Mouse (Mus musculus): ENCODE data around the gene Mrpl9. TPM values are rescaled to one million over a fixed set of nuclear protein-coding genes. Genes with fewer than 3 reads are reported as not detected.

Mrpl9 gene
- polyA plus RNA-seq, 1 experiment: 17.1 TPM

- no peak overlapping the region for H3K27ac ChIP-seq (ENCODE audit: control insufficient read depth, insufficient read depth, low read depth, low read length)
- peaks cover 7% of the 10 kb centered on the region for H3K4me1 ChIP-seq (ENCODE audit: control insufficient read depth, insufficient read depth, low read length)
- TF ChIP-seq CTCF (IDR thresholded peaks at IDR 0.05; ENCODE audit: control insufficient read depth, insufficient read depth, insufficient replicate concordance, low read depth, low read length): no peak
- no peak for TF ChIP-seq POLR2A (IDR thresholded peaks at IDR 0.05; ENCODE audit: control insufficient read depth, low read depth, low read length)
- no peaks in the 10 kb centered on the region for H3K27me3 ChIP-seq (ENCODE audit: control insufficient read depth, insufficient read depth, low read length)
- H3K36me3 ChIP-seq (ENCODE audit: control insufficient read depth, insufficient read depth, low read length): no peaks in the 10 kb centered on the region
- peak overlapping the region; percentile 80 for H3K4me3 ChIP-seq (ENCODE audit: control insufficient read depth, low read depth, low read length)
Observed at GRCm38 (mm10) chr3:94477444-94477843, 34.3 kb downstream of the Mrpl9 start.

GRCm38 (mm10) chr3:94477981-94478422 is 34.9 kb downstream of the Mrpl9 start, which contains the start of gene Celf3:
TSS of gene Celf3 (plus strand) at chr3:94478295.
- peaks cover 4% of the 10 kb centered on the region for H3K4me1 ChIP-seq (ENCODE audit: control insufficient read depth, insufficient read depth, low read length)
- TF ChIP-seq CTCF (IDR thresholded peaks at IDR 0.05; ENCODE audit: control insufficient read depth, insufficient read depth, insufficient replicate concordance, low read depth, low read length) (no peak), POLR2A (IDR thresholded peaks at IDR 0.05; ENCODE audit: control insufficient read depth, low read depth, low read length) (no peak)

DNA sequence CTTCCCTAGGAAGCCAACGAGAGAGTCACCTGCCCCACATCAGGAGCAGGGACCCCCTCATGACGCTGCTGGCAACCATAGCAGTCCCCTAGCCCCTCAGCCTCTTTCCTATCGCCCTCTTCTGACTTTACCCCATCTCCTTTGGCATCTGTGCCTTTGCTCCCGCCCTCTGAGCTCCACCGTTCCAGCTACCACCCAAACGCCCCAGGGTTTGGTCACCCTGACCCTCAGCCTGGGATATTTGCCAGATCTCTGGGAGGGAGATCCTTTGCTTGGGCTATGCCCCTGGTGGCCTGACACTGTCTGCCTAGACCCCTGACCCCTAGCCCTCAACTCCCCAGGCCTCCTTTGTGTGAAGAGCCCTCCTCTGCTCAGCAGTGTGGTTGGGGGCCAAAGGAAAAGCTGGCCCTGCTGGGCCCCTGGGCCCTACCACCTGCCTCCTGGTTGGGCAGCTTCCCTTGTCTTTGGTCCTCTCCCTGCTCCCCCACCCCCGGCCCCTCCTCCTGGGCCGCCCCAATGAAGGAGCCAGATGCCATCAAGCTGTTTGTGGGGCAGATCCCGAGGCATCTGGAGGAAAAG is 35.6 kb downstream of the Mrpl9 start:
- TF ChIP-seq CTCF (IDR thresholded peaks at IDR 0.05; ENCODE audit: control insufficient read depth, insufficient read depth, insufficient replicate concordance, low read depth, low read length) (no peak), POLR2A (IDR thresholded peaks at IDR 0.05; ENCODE audit: control insufficient read depth, low read depth, low read length) (no peak)
- Histone ChIP-seq H3K4me1 (ENCODE audit: control insufficient read depth, insufficient read depth, low read length) (peaks cover 2% of the 10 kb centered on the region), H3K4me3 (ENCODE audit: control insufficient read depth, low read depth, low read length) (peak overlapping the region; percentile 86), H3K27ac (ENCODE audit: control insufficient read depth, insufficient read depth, low read depth, low read length) (no peak overlapping the region), H3K36me3 (ENCODE audit: control insufficient read depth, insufficient read depth, low read length) (no peaks in the 10 kb centered on the region), H3K27me3 (ENCODE audit: control insufficient read depth, insufficient read depth, low read length) (no peaks in the 10 kb centered on the region)

More at GRCm38 (mm10) chr3:94477981-94478422, 34.9 kb downstream of the Mrpl9 start, which contains the start of gene Celf3:
- Histone ChIP-seq H3K36me3 (ENCODE audit: control insufficient read depth, insufficient read depth, low read length) (no peaks in the 10 kb centered on the region), H3K27me3 (ENCODE audit: control insufficient read depth, insufficient read depth, low read length) (no peaks in the 10 kb centered on the region), H3K4me3 (ENCODE audit: control insufficient read depth, low read depth, low read length) (peak within 1 kb of the TSS; percentile 86), H3K27ac (ENCODE audit: control insufficient read depth, insufficient read depth, low read depth, low read length) (no peak within 1 kb of the TSS)

- peak overlapping the region; percentile 86 for H3K4me3 ChIP-seq (ENCODE audit: control insufficient read depth, low read depth, low read length)
- H3K36me3 ChIP-seq (ENCODE audit: control insufficient read depth, insufficient read depth, low read length): no peaks in the 10 kb centered on the region
- peaks cover 7% of the 10 kb centered on the region for H3K4me1 ChIP-seq (ENCODE audit: control insufficient read depth, insufficient read depth, low read length)
- no peaks in the 10 kb centered on the region for H3K27me3 ChIP-seq (ENCODE audit: control insufficient read depth, insufficient read depth, low read length)
- no peak overlapping the region for H3K27ac ChIP-seq (ENCODE audit: control insufficient read depth, insufficient read depth, low read depth, low read length)
- TF ChIP-seq CTCF (IDR thresholded peaks at IDR 0.05; ENCODE audit: control insufficient read depth, insufficient read depth, insufficient replicate concordance, low read depth, low read length) (no peak), POLR2A (IDR thresholded peaks at IDR 0.05; ENCODE audit: control insufficient read depth, low read depth, low read length) (no peak)
Observed at GRCm38 (mm10) chr3:94479564-94479963, 36.4 kb downstream of the Mrpl9 start.

DNA sequence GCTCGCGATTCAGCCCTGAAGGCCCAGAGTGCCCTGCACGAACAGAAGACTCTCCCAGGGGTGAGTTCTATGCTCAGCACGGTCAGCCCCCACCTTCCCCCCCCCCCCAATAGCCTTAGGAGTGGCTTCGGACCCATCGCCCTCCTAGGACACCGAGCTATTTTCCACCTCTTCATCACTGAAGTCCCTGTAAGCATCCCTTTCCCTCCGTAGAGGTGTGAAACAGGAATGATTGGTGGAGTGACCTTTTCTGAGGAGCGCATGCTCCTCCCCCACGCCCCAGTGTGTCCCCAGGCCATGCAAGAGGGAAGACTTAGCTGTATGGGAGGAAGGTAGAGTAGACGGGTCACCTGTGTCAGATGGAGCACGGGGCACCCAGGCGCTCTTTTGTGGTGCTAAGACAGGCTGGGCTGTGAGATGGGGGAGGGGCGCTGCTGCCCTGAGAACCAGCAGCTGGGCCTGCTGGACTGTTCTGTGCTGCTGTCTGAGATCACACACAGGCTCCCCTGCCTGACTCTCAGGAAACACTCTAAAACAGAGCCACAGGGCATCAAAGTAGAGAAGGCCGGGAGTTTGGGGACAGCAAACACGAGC is 37.3 kb downstream of the Mrpl9 start, which contains the start of gene Riiad1:
Riiad1 (minus strand) TSS at position 51 of the 594 bp plus-strand sequence.
- Histone ChIP-seq H3K4me3 (ENCODE audit: control insufficient read depth, low read depth, low read length) (peak within 1 kb of the TSS; percentile 86), H3K27me3 (ENCODE audit: control insufficient read depth, insufficient read depth, low read length) (no peaks in the 10 kb centered on the region), H3K27ac (ENCODE audit: control insufficient read depth, insufficient read depth, low read depth, low read length) (no peak within 1 kb of the TSS), H3K36me3 (ENCODE audit: control insufficient read depth, insufficient read depth, low read length) (no peaks in the 10 kb centered on the region), H3K4me1 (ENCODE audit: control insufficient read depth, insufficient read depth, low read length) (peaks cover 9% of the 10 kb centered on the region)
- TF ChIP-seq CTCF (IDR thresholded peaks at IDR 0.05; ENCODE audit: control insufficient read depth, insufficient read depth, insufficient replicate concordance, low read depth, low read length) (no peak), POLR2A (IDR thresholded peaks at IDR 0.05; ENCODE audit: control insufficient read depth, low read depth, low read length) (no peak)

- Histone ChIP-seq H3K4me1 (ENCODE audit: control insufficient read depth, insufficient read depth, low read length) (peaks cover 9% of the 10 kb centered on the region), H3K27ac (ENCODE audit: control insufficient read depth, insufficient read depth, low read depth, low read length) (no peak overlapping the region), H3K36me3 (ENCODE audit: control insufficient read depth, insufficient read depth, low read length) (no peaks in the 10 kb centered on the region), H3K4me3 (ENCODE audit: control insufficient read depth, low read depth, low read length) (peak overlapping the region; percentile 86), H3K27me3 (ENCODE audit: control insufficient read depth, insufficient read depth, low read length) (no peaks in the 10 kb centered on the region)
- no peak for TF ChIP-seq POLR2A (IDR thresholded peaks at IDR 0.05; ENCODE audit: control insufficient read depth, low read depth, low read length)
- TF ChIP-seq CTCF (IDR thresholded peaks at IDR 0.05; ENCODE audit: control insufficient read depth, insufficient read depth, insufficient replicate concordance, low read depth, low read length): no peak
Observed at GRCm38 (mm10) chr3:94481429-94481828, 38.3 kb downstream of the Mrpl9 start.

DNA sequence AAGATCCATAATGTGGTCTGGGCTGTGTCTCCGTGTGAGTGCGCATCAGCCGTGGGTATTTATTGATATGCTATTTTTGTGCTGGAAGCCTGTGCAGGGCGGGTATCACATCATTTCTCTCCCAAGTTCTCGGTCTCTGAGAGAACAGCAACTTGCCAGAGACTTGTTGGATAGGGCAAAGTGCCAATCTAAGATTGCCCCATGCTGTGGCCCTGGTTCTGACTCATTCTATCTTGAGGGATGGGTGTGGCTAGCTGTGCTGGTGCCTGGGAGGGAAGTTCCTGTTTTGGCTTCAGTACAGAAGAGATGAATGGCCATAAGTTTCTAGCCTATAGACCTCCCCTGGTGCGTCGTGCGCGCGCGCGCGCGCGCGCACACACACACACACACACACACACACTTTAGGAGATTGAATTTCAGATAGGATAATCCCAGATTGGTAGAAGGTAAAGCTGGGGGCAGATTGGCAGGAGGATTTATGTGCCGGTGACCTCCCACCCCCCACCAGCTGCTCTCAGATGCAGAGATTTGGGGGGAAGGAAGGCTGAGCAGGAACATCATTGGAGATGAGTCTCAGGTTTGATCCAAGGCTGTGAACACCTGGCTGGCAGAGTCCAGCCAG is 39.8 kb downstream of the Mrpl9 start:
- peak overlapping the region; percentile 83 for H3K4me3 ChIP-seq (ENCODE audit: control insufficient read depth, low read depth, low read length)
- H3K27ac ChIP-seq (ENCODE audit: control insufficient read depth, insufficient read depth, low read depth, low read length): 0 out of 2 replicates have a peak overlapping the region, but pooled peaks have one; percentile 30
- TF ChIP-seq POLR2A (IDR thresholded peaks at IDR 0.05; ENCODE audit: control insufficient read depth, low read depth, low read length) (no peak), CTCF (IDR thresholded peaks at IDR 0.05; ENCODE audit: control insufficient read depth, insufficient read depth, insufficient replicate concordance, low read depth, low read length) (no peak)
- H3K27me3 ChIP-seq (ENCODE audit: control insufficient read depth, insufficient read depth, low read length): no peaks in the 10 kb centered on the region
- H3K4me1 ChIP-seq (ENCODE audit: control insufficient read depth, insufficient read depth, low read length): peaks cover 9% of the 10 kb centered on the region
- H3K36me3 ChIP-seq (ENCODE audit: control insufficient read depth, insufficient read depth, low read length): no peaks in the 10 kb centered on the region

All from testis, adult 2 months (tissue).